Mouse (Mus musculus): Measurements from ENCODE around the gene Junb.
A peak's percentile ranks its signal among the peaks of the same experiment; 100 is the strongest.

Gene Junb

DNA sequence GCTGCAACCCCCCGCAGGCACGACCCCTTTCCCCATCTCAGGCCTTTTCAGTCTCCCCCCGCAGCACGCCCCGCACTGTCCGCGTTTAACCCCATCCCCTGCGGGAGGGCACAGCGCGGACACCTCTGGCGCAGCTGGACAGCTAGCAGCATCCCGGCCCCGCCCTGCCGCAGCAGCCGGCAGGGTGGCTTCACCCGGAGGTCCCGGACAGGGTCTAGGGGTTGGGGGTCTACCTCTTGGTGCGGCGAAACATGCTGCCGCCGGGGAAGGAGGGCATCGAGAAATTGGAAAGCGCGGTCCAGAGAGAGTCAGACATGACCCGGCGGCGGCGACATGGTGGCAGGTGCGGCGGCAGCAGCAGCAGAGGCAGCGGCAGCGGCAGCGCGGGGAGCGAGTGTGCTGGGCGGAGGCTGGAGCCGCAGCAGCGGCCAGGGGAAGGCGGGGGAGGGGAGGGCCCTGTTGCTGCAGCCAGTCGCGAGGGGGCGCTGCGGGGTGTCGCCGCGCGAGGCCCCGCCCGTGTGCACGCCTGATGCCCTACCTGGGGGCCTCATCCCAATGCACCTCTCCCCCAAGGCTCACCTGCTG lies 41.5 kb downstream of the Junb start, which contains the start of gene Mast1:
Gene Mast1, minus strand, starts transcription at position 398 of the 585 bp plus-strand sequence.
- peak; percentile 28 to 83 for DNase-seq

DNA sequence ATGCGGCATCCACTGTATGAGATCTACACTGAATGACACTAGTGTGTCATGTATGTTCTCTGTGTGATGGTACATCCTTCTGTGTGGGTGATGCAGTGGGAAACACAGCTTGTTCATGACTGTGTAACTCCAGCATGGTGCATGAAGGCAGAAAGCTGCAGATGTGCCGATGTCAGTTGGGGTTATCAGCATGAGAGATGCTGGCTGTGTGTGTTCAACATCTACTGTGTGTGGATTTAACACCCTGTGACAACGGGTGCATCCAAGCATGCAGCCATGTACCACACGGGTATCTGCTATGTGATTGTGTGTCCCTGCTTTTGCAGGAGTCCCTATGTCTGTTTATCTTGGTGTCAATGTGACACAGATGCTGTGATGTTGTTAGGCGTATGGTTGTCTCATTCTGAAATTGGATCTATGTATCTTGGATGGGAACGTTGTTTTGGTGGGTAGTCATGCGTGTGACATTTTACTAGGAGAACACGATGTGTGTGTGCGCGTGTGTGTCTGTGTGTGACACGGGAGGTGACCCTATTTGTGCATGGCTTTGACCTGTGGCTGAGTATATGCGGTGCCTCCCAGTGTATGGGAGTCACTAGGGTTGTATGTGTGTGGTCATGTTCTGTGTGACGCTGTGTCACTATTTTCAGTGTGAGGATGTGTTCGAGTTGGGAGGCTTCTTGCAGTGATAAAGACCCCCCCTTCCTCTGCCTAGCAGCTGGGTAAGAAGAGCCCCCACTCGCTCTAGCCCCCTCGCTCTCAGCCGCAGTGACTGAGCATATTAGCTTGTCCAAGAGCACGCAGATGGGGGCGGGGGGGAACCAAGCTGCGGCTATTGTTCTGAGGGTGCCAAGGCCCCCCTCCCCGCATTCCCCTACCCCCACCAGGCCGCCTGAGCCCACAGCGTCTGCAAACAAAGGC lies 42.2 kb downstream of the Junb start:
- no peak for DNase-seq

DNA sequence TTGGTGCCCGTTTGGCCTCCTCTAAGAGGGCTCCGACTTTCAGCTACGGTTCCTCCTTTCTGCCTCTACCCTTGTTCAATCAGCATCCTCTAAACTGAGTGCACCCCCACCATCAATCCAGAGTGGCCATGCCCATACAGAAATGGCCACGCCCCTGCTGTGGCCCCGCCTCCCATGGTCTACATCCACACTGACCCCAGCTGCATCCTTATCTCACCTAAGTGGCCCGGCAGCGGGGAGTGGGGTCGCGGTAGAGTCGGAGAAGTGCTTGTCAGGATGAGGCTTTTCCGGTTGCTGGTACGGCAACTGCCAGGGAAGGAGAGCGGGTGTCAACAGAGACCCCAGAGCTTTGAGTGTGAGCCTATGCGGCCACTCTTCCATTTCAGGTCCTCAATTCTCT lies 43.0 kb downstream of the Junb start:
- no peak for DNase-seq

DNA sequence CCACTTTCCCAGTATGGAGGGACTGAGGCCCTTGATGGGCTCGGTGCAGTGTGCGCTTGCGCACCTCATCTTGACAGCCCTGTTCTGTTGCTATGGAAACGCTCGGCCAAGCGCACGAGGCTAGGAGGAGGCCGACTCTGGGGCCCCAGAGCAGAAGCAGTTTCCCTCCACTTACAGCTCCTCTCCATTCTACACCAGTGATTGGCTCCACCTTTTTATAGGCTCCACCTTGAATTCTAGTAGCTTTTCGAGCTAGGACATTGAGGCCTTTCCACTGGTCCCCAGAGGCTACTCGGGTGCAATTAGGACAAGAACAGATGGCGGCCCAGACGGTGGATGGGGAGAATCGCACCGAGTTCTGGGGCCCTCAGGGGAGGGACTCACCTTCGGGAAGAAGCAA lies 43.7 kb downstream of the Junb start:
- no peak for DNase-seq

DNA sequence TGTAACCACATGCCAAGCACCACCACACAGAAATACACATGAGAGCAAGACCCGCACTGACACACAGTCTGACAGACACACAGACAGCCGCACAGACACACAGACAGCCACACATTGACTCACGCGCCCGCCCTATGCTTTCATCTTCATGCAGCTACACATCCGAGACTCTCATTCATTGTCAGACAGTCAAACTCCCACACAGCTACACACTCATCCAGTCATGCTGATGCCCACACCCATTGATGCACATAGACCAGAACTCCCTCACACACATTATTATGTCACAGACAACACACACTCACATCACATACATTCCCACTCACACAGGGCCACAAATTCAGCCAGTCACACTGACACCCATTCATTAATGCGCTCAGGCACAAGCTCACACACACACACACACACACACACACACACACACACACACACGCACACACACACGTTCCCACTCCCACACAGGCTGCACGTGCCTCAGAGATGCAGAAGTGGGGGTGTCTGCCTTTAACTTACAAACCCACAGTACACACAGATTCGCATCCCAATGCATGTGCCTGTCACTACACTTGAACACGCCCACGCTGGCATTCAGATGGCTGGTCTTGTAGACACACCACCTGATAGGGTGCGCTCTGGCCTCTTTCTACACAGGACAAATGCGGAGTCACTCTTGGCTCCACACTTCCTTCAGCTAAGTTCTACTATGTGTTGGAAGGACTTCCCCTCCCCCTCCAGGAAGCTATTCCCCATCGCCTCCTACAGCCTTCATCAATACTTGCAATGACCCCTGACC lies 44.6 kb downstream of the Junb start:
- no peak for DNase-seq

DNA sequence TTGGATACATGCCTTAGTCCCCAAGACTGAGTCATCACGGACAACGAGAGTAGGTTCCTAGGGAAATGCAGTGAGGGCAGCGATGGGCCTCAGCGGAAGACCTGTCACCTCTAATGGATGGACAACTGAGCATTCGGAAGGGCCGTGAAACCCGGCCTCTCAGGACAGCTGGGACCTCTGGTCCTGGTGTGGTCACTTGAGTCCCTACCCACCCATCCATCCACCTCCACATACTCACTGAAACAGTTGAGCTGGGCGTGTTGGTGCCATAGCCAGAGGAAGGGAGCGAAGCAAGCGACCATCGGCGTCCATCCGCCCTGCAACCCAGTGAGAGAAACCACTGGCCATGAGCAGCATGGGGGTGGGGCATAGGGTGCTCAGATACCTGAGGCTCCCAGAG lies 47.9 kb downstream of the Junb start:
- no peak for DNase-seq

DNA sequence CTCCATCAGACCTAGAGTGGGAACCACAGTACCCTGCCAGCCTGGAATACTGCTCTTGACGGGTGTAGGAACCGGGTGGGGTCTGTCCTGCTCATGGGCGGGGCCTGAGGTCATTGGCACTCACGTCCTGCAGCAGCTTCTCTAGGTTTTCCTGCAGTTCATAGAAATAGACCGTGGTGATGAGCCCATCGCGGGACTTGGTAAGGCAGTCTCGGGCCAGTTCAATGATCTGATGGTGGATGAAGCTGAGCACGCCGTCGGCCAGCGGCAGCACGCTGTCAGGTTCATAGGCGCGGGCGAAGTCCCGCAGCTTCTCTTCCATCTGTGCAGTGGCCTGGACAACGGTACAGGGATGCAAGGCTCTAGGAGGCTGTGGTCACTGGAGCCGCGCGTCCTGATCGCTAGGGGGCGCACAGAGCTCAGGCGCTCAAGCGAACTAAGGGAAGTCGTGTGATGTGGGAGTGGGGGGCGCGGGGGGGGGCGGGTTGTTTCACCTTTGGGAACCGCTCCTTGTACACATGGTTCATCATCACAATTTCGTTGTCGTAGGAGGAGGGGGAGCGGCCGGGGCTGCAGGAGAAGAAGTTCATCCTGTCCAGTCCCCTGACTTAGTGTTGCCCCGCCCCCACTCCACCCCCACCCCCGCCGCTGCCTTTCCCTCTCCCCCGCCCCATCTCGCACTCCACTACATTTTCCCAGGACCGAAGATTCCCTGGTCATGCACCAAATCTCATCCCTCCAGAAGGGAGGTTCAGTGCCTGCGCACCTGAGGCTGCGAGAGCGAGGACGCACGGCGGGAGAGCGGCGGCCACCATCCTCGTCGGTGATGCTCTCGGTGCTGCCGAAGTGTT lies 49.8 kb downstream of the Junb start:
- DNase-seq = peak; percentile 62 to 88

DNA sequence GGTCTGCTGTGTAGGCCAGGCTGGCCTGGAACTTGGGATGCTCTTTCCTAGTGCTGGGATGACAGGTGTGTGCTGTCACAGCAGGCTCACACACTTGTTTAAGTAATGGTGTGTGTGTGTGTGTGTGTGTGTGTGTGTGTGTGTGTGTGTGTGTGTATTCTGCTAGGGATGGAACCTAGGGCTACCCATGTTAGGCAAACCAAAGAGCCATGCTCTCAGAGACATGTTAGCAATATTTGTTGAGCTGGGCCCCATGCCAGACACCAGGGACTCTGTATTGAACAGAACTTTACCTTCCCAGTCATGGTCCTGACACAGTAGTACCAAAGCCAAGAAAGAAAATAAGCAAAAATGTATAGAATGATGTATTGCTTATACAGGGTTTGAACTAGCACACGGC lies 51.0 kb downstream of the Junb start:
- no peak for DNase-seq

DNA sequence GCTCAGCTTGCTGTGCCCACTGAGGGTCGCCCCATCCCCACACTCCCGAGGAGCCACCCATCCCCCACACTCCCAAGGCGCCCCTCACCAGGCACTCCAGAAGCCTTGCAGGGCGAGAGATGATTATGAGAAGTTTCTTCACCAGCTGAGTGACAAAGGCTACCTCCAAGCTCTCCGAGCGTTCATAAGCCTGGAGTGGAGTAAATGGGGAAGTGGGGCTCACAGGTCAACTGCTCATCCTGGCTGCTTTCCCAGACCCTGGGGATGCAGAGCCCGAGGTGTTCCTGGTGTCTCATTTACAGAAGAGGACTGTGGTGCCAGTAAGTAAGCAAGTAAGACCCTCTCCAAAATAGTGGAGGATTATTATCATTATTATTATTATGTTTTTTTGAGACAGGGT lies 53.0 kb downstream of the Junb start:
- no peak for DNase-seq

Measured in kidney, postnatal 36 days (tissue).